9 mouse cellular contexts compared by ENCODE assay signal in the genomic region with DNA sequence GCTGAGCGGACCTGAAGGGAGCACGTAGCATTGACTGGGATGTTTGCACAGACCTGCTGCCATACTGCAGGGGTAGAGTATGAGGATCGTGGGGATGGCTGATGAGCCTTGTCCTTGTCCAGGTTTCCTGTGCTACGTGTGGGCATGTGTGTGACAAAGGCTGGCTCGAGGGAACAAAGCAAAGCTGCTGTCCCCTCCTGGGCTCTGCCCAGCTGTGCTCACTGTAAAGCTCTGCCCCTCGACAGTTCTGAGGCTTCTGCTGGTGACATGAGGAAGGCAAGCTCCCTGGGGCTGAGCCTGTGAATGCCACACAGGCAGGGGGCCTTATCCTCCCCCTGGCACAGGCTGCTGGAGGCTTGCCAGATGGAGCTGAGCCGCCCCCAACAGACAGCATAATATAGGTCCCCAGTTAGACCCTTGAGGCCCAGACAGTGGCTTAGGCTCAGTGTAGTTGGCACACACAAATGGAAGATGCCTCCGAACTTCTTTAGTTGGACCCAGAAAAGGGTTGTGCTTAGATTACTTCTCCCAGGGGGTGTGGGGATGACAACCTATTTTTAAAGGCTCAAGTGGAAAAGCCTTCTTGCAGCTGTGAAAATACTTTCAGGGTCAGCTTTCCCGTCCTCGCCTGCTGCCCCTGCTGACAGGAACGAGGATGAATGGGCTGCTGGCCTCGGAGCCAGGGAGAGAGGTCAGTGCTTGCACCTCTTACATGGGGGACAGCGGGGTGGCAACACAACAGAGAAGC. TPM values are rescaled to one million over a fixed set of nuclear protein-coding genes. Genes with fewer than 3 reads are reported as not detected.
DNase-seq lines count a peak whose midpoint lies in the region; ATAC-seq lines count a peak whose summit lies in the region.
"Had no signal": no experiment of that assay in that cellular context is flagged by ENCODE, and none has a peak within 500 bp of the region (broad histone marks: within the 10 kb centered on the region; RNA-seq: fewer than 3 reads in every experiment).

No protein-coding gene starts in this region.

- ATAC-seq in monocyte, adult 5-6 weeks (replicated peaks; ENCODE audit: insufficient number of reproducible peaks, low FRiP score, low TSS enrichment, poor library complexity, severe bottlenecking): no peak

- DNase-seq in gastrocnemius, adult 8-10 months (ENCODE audit: low spot score in 2 of 2): peak; percentile 3 to 21
- DNase-seq in gastrocnemius, adult 18-20 months (ENCODE audit: low spot score): no peak
- peak; percentile 78 for DNase-seq in adrenal gland, postnatal 14 days
- DNase-seq in heart, adult 8-10 months (ENCODE audit: low spot score): peak; percentile 4
- DNase-seq in lung, postnatal 10 days: peak; percentile 40
- no peak for DNase-seq in urinary bladder, postnatal 10 days (ENCODE audit: low spot score)
- DNase-seq in thymus, postnatal 14 days: no peak
- DNase-seq: liver, embryonic 13.5 days had no signal

RNA-seq across cellular contexts. Expression of gene Hdac4, which starts 16.7 kb away (rescaled TPM):
- 10 to 100 TPM; 47.2 to 89.1 (median 64.7) TPM for total RNA-seq in gastrocnemius, adult 8-10 months (2022)
- total RNA-seq in gastrocnemius, adult 18-20 months (2021): 10 to 100 TPM; 64.7 to 72.5 TPM
- total RNA-seq in adrenal gland, postnatal 14 days (2021): 70.1 and 70.3 TPM in 2 replicates
- total RNA-seq in heart, adult 8-10 months (2022): 10 to 100 TPM; 45.6 to 69.5 (median 56.6) TPM
- total RNA-seq in monocyte, adult 5-6 weeks (2017): 13.8 to 21.8 TPM (median 13.9 TPM) in 3 replicates

Comparison
In these comparisons a context has a peak if more than half of its experiments do, and no peak if none do; other contexts are left out.
1. DNase-seq: peak in gastrocnemius, adult 8-10 months (2 of 2), adrenal gland, postnatal 14 days (single experiment), heart, adult 8-10 months (single experiment) and lung, postnatal 10 days (single experiment); none in gastrocnemius, adult 18-20 months (single experiment), urinary bladder, postnatal 10 days (single experiment) and thymus, postnatal 14 days (single experiment).